Mouse (Mus musculus) common myeloid progenitor, adult 5-6 weeks (primary cell): ENCODE data around the gene Rit1. TPM values are rescaled to one million over a fixed set of nuclear protein-coding genes. Genes with fewer than 3 reads are reported as not detected.
"Not testable (repeated sequence)": the region's sequence is repeated elsewhere in the genome, so short reads cannot be mapped to it uniquely, and the experiment has no call there.

Experiments
- ATAC-seq: replicated peaks from 2 replicates; pipeline ENCODE4 v1.8.0; 2016; ENCODE audit warnings: low read depth, mild to moderate bottlenecking, moderate TSS enrichment, inconsistent platforms; ENCODE audit not compliant: poor library complexity, severe bottlenecking
- total RNA-seq: library from RNA; stranded (forward); fragments of 200-1000, 187-1606 nt; gene quantifications from 2 replicates; pipeline ENCODE4 v1.2.3, GENCODE M21; 2017

Rit1 gene
- total RNA-seq = 15.3 TPM in 2 replicates

DNA sequence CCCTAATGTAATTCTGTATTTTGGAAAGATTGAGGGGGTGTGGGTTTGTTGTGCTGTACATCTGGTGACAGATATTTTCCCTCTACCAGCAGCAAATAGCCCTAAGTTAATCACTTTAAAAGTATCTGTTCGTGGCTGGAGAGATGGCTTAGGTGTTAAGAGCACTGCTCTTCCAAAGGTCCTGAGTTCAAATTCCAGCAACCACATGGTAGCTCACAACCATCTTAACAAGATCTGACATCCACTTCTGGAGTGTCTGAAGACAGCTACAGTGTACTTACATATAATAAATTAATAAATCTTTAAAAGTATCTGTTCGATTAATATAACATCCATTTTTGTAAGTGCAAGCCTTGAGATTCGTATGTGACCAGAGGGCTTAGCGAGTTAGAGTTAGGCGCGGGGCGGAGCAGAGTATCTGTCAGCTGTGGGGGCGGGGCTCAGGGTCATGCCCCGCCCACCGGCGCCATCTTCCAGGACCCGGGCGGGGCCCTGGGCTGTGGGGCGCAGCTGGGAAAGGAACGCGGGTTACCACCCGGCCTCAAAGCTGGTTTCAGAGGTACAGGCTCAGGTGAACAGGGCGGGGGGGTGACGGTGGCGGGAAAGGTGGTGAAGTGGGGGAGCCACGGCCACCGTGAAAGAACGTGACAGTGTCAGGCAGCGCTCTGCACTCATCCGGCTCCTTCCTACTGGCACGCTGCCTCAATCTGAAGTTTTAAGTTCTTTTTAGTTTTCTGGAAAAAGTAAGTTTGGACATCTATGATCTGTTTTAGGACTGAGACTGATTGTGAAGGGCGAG is at the start of gene Rit1:
Gene Rit1, plus strand, starts transcription at position 440 of the 799 bp plus-strand sequence.
- peak; percentile 95 for ATAC-seq

DNA sequence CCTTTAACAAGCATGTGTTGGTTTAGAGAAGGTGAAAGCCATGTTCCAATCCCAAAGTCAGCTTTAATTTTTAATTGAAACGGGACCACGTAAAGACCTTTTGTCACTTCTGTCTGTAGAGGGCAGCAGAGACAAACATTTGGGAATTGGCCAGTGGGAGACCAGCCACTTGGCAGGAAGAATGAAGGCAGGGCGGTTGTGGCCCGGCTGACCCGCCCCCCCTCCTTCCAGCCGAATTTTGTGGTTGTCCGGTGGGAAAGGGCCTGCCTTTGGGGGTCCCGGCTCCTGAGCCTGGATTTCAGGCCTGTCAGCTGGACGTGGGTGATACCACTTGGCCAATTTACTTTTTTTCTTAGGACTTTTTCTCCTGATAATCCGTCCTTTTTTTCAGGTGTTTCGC is 39.2 kb upstream of the Rit1 start:
- ATAC-seq = peak; percentile 97

DNA sequence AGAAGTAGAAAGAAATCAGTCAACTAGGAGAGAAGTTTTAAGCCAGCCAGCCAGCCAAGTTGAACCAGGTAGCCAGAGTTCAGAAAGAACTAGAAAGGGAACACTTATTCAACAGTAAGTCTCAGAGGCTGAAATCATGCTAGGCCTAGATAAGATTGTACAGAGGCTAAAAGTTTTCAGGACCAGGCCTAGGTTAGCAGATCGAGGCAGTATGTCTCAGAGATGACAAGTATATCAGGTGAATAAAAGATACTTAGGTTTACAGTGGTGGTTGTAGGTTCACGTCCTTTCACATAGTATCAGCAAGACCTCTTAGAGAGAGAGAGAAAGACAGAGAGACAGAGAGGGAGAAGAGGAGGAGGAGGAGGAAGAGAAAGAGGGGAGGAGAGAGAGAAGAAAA is 32.8 kb upstream of the Rit1 start:
- no peak for ATAC-seq

DNA sequence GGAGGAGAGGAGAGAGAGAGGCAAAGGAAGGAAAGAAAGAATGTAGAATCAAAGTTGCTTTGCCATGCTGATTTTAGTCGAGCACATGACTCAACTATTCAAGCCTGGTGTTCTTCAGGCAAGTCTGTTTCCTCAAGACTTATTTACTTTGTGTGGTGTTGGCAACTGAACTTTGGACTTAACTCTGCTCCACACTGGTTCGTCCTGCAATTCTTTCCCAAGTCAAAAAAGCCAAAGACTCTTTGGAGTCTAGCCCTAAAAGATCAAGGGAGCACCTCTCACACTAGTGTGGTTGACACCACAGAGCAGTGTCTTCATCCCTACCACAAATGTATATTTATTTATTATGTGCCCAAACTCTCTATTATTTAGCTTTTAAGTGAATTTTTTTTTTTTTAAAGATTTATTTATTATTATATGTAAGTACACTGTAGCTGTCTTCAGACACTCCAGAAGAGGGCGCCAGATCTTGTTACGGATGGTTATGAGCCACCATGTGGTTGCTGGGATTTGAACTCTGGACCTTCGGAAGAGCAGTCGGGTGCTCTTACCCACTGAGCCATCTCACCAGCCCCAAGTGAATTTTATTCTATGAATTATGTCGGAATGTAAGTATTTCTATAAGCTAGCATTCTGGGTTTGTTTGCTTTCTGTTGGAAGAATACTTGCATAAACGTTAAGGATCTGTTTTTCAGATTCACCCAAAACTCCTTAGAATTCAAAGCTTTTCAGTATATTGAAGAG is 32.2 kb upstream of the Rit1 start:
- no peak for ATAC-seq

DNA sequence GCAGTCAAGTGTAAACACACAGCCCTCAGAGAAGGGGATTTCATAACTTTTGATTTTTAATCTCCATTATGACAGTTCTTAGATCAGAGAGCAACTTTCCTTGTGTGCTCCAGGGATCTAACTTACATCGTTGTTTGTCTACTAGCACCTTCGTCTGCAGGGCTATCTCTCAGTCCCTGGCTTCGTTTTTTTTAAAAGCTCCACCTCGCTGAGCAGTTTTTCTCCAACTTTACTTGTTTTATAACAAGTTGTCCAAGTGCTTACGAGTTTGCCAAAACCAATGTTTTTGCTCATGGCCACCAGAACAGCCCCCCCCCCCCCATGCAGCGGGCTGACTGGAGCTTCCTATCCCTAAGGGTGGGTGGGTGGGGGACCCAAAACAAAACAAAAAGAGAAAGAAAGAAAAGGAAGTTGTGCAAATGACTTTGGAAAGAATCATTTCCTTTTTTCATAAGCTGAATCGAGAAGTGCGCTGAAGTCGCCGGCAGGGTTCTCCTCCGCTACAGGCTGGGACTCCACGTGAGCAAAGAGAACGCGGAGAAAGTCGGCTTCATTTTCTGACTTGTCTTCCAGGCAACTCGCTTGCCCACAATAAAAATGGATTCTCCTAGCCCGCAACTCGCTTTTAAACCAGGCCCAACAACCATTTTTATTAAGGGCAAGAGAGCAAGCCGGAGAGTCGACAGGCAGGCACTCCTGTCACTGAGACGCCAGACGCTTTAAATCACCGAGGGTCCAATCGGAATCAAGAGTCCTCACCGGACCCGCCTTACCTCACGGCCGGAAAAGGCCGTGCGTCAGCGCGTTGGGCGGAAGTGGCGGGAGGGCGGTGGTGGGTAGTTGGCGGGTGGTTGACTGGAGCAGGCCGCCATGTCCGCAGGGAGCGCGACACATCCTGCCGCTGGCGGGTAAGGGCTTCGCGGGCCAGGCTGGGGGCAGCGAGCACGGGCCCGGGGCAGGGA is 31.4 kb upstream of the Rit1 start, which contains the start of gene Khdc4:
Gene Khdc4, plus strand, starts transcription at position 824 of the 962 bp plus-strand sequence.
- peak; percentile 99 for ATAC-seq

DNA sequence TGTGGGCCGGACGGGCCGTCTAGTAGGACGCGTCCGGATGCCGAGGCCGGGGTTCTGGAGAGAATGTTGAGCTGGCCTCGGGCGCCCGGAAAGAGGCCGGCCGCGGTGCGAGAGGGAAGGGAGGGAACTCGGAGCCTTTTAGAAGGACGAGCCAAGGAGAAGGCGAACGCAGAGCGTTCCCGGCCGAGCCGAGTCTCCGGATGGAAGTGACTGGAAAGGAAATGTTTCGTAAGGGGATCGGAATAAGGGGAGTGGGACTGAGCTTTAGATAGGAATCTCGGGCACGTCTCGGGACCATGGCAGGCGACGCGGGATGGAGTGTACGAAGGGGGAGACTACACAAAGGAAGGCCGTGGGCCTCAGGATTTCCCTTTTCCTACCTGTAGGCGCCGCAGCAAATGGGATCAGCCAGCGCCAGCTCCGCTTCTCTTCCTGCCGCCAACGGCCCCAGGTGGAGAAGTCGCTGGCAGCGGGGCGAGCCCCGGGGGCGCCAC is 30.6 kb upstream of the Rit1 start:
- ATAC-seq = no peak

DNA sequence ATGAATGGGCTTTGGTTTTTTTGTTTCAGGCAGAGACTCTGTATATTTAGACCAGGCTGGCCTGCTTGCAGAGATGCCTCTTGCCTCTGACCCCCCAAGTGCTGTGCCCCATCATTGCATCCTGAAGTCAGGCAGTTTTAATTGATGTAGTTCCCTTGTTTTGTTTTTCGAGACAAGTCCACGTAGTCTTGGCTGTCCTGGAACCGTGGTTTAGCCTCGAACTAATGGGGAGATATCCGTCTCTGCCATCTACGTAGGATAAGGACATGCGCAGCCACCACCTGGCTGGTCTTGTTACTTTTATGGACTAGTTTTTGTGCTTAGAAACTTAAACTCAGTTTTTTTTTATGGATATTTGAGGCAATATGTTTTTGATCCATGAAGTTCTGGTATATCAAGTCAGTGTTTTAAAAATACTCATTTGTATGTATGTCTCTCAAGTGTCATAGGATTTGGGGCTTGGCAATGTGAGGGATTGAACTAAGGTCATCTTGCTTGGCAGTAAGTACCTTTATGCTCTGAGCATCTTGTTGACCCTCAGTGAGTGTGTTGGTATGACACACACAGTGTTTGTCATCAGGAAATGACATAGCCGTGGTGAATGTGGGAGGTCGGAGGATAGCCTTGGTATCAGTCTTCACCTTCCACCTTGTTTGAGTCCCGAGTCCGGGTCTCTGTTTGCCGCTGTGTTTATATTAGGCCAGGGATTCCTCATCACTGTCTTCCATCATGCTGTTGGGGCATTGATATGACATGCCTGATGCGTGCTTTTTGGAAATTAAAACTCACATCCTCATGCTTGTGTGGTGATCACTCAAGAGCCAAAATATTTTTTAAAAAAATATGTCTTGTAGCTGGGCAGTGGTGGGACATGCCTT is 29.7 kb upstream of the Rit1 start:
- ATAC-seq = no peak

DNA sequence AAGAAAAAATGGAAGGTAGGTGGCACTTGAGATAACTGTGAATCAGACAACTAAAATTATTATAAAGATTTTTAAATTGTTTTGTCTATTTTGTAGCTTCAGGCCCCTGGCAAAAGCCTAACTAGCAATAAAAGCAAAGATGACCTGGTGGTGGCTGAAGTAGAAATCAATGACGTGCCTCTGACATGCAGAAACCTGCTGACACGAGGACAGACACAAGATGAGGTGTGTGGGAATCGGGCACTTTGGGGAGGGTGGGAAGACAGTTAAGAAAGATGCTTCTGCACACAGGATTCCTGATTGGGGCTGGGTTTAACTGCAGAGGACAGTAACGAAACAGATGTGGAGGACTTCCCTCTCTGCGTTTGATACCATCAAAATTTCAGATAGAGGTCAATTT is 27.6 kb upstream of the Rit1 start:
- ATAC-seq = no peak

DNA sequence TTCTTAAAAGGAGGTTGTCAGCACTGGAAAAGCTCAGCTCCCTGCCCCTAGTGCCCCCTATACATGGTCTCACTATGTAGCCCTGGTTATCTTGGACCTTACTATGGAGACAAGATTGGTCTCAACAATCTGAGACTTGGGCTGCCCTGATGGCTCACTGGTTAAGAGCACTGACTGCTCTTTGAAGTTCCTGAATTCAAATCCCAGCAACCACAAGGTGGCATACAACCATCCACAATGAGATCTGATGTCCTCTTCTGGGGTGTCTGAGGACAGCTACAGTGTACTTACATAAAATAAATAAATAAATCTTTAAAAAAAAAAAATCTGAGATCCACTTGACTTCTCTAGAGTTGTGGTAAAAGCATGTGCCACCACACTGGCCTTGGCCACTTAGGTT is 21.1 kb upstream of the Rit1 start:
- ATAC-seq = no peak

DNA sequence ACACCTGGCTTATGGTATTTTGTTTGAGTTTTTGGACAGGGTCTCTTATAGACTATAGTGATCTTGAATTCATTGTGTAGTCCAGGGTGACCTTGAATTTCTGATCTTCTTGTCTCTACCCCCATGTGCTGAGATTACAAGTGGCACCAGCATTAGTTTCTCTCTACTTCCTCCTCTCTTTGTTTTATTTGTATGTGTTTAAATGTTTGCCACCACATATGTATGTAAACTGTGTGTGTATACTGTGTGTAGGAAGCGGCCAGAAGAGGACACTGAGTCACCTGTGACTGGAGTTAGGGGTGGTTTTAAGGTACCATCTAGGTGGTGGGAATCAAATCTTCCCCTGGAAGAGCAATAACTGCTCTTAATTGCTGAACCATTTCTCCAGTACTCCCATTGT is 18.6 kb upstream of the Rit1 start:
- ATAC-seq = no peak

DNA sequence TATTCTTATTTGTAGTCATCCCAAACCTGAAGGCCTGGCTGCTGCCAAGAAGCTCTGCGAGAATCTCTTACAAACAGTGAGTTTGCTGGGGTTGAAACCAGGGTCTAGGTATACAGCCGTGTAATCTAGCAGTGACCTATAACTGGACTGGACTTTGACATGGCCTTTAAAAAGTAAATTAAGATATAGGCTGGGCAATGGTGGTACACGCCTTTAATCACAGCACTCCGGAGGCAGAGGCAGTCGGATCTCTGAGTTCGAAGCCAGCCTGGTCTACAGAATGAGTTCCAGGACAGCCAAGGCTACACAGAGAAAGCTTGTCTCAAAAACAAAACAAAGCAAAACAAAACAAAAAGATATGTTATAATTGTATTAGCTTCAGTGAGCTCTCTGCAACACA is 17.8 kb upstream of the Rit1 start:
- no peak for ATAC-seq

DNA sequence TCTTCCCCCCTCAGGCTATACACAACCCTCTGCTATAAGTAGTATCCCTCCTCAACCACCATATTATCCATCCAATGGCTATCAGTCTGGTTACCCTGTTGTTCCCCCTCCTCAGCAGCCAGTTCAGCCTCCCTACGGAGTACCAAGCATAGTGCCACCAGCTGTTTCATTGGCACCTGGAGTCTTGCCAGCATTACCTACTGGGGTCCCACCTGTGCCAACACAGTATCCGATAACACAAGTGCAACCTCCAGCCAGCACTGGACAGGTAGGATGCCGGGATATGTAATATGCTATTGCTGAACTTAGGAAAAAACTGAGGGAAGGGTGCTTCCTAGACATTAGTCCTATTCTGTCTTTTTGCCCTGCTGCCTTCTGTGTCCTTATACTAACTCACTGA is 16.4 kb upstream of the Rit1 start:
- no peak for ATAC-seq

DNA sequence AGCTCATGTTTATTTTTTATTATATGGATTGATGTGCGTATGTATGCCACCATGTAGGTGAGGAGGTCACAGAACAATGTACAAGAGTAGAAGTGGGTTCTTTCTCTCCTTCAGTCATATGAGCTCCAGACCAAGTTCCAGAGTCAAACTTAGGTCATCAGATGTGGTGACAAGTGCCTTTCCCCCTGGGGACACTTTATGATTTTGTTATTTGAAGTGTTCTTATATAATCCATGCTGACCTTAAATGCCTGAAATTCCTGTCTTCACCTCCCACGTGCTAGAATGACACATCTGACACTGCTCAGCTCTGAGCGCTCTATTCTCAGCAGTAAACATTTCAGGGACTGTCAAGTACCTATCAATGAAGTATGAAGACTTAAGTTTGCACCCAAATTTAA is 15.4 kb upstream of the Rit1 start:
- no peak for ATAC-seq

DNA sequence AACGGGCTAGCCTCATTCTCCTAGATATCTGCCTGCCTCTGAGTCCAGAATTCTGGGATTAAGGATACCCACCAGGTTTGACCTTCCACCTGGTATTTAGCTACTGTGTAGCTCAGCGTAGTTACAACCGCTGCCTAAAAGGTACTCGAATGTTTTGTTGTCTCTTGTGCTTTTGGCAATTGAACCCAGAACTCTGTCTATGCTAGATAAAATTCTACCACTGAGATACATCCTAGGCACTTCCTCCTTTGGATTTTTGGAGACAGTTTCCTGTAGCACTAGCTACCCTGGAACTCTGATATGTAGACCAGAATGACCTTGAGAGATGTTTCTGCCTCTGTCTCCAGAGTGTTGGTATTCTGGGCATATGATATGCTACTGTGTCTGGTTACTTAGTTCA is 2.9 kb upstream of the Rit1 start:
- no peak for ATAC-seq

DNA sequence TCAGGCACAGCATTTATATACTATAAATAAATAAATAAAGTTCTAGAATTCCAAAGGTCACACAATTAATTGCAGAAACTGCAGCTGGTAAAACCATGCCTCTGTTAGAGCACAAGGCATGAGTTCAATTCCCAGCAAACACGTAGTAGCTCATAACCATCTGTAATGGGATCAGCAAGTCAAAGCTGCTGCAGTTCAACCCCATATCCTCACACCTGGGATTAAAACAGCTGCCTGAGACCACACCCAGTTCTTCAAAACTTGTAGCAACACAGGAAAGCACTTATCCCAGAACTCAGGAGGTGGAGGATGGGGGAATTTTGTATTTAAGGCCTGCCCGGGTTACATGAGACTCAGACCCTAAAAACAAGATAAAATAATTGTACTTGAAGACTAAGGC is 1.9 kb upstream of the Rit1 start:
- no peak for ATAC-seq

DNA sequence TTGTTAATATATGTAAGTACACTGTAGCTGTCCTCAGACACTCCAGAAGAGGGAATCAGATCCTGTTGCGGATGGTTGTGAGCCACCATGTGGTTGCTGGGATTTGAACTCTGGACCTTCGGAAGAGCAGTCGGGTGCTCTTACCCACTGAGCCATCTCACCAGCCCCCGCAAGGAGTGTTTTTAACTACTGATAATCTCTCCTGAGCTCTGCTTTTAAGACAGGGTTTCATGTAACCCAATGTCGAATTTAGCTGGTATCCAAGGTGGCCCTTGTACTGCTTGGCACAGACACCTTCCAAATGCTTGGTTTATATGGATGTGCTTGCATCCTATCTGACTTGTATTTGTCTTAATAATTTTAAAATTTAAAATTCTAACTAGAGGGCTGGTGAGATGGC is 922 bp upstream of the Rit1 start:
- ATAC-seq = not testable (repeated sequence)

DNA sequence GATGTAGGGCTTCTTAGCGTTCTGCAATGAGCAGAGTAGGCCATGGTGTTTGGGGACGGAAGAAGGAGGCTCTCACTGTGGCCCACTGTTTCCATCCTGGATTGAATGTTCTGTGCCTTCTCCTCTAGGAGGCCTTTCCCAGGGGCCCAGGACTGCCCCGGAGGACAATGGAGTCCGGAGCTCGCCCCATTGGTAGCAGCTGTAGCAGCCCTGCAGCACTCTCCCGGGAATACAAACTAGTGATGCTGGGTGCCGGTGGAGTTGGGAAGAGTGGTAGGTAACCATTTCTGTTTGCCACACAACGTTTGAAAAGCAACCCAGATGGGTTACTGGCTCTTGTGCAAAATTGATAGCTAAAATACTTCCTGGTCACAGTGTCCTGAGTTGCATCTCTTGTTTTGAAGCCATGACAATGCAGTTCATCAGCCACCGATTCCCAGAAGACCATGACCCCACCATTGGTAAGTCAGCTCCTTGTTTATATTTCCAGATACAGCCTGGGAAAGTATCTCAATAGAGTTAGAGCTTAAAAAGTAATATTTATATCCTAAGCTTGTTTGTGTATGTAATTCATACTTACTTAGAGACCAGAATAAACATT is 660 bp downstream of the Rit1 start:
- no peak for ATAC-seq

DNA sequence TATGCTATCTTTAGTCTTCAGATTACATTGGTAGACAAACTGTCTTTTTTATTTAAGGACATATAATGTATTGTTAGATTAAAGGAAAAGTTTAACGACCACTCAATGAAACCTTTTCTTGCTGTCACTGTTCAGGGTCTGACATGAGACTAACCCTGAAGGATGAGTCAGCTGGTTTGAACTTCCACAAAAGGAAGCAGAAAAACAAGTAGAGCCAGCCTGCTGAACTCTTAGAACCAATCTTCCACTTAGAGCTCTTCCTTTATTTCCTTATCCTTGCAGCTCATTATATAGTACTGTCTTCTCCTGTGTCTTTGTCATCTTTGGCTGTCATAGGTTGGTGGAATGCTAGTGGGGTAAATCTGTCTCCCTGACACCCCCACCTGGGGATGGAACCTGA is 1.2 kb downstream of the Rit1 start:
- ATAC-seq = peak; percentile 46

DNA sequence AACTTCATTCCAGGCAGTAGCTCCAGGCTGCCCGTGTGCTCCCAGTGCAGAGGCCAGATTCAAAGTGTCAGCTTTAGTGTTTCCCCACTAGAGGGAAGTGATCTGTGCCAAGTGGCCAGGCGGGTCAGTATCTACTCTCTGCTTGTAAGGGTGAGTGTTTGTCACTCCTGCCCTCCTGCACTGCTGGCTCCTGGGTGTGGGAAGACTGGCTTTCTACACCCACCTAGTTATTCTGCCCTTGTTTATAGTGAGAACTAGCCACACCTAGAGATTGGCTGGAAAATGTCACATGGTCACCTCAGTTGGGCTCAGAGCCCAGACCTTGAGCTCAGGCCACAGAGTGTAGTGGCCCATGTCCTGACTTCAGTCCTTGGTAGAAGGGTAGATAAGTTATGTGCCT is 2.5 kb downstream of the Rit1 start:
- no peak for ATAC-seq
